Mouse (Mus musculus) frontal cortex, adult 2 months (tissue): Measurements from ENCODE around the gene Rpl19. TPM values are rescaled to one million over a fixed set of nuclear protein-coding genes. Genes with fewer than 3 reads are reported as not detected.

Experiments used
- DNase-seq, 2 experiments: peaks; one replicate each; pipeline ENCODE4 v3.0.0; 2022; ENCODE audit warnings: low spot score in 1 of 2; ENCODE audit errors: extremely low spot score in 1 of 2
- polyA plus RNA-seq: library from polyadenylated mRNA; depleted of rRNA; stranded (reverse); fragments of >200 nt; gene quantifications from 2 replicates; pipeline ENCODE4 v1.2.3, GENCODE M21; 2012; rRNA removed

The Rpl19 gene
- 918 and 950 TPM in 2 replicates for polyA plus RNA-seq

- DNase-seq = peak; percentile 82 to 95
Observed at GRCm38 (mm10) chr11:98026570-98027296, at the start of gene Rpl19. Gene Rpl19 (plus strand): TSS chr11:98026710.

DNA sequence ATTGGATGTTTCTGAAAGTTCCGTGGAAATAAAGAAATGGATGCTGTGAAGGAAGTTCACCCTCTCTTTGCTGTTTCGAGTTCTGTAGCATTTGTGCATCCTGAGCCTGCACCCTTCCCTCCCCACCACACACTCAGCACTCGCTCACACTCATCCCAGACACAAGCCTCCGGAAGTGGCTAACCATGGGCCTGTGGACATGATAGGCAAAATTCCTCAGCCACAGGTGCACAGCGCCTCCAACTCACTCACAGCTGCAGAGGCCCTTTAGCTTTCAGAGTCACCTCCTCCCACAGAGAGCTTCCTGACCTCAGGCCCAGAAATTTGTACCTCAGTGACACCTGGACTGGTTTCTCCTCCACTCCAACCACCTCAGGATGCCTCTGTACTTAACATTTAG lies 48.7 kb upstream of the Rpl19 start:
- DNase-seq = no peak

GRCm38 (mm10) chr11:97978392-97978791 lies 48.1 kb upstream of the Rpl19 start:
- DNase-seq = no peak

GRCm38 (mm10) chr11:97979824-97980495 lies 46.5 kb upstream of the Rpl19 start:
- no peak for DNase-seq

GRCm38 (mm10) chr11:97980531-97980966 lies 46.0 kb upstream of the Rpl19 start:
- no peak for DNase-seq

GRCm38 (mm10) chr11:97982721-97983120 lies 43.8 kb upstream of the Rpl19 start:
- no peak for DNase-seq

GRCm38 (mm10) chr11:97983506-97983905 lies 43.0 kb upstream of the Rpl19 start:
- no peak for DNase-seq

GRCm38 (mm10) chr11:97983983-97984382 lies 42.5 kb upstream of the Rpl19 start:
- DNase-seq = no peak

- DNase-seq = no peak
Observed at GRCm38 (mm10) chr11:97985727-97986677, 40.5 kb upstream of the Rpl19 start, which contains the start of gene Plxdc1. Gene Plxdc1 (minus strand): TSS chr11:97986444.

- DNase-seq = no peak
Observed at GRCm38 (mm10) chr11:97986738-97987465, 39.6 kb upstream of the Rpl19 start.

- DNase-seq = peak; percentile 91 to 100
Observed at GRCm38 (mm10) chr11:97987551-97988526, 38.7 kb upstream of the Rpl19 start.

DNA sequence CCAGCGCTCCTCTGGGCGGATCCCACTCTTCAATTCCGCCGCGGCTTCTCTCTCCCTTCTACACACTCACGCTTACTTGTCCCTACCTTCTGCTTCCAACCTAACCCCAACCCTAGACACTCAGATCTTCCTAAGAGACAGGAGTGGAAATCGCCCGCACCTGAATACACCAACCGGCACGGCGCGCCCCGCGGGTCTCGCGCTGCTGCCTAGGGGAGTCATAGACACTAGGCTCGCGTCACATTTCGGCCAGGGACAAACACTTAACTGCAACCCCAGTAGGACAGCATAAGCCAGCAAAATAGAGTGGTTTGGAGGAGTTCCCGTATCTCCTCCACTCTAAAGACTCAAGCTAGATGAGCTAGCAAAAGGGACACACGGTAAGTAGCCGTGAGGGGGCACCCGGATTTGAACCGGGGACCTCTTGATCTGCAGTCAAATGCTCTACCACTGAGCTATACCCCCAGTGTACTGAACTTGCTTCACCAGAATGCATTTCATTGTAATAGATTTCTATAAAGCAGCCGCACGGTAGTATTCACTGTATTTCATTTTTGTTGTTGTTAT lies 37.9 kb upstream of the Rpl19 start:
- DNase-seq = peak; percentile 82 to 96

GRCm38 (mm10) chr11:97994539-97995100 lies 31.9 kb upstream of the Rpl19 start:
- DNase-seq = peak in 1 of 2 experiments; percentile 80

- peak in 1 of 2 experiments; percentile 62 for DNase-seq
Observed at GRCm38 (mm10) chr11:97995564-97996288, 30.8 kb upstream of the Rpl19 start, which contains the start of gene Arl5c. Gene Arl5c (minus strand): TSS chr11:97996181.

GRCm38 (mm10) chr11:97996691-97997090 lies 29.8 kb upstream of the Rpl19 start:
- DNase-seq = no peak

- no peak for DNase-seq
Observed at GRCm38 (mm10) chr11:97997387-97997960, 29.0 kb upstream of the Rpl19 start.
